Mouse (Mus musculus): ENCODE results near the gene Rxrg. TPM values are rescaled to one million over a fixed set of nuclear protein-coding genes. Genes with fewer than 3 reads are reported as not detected.
A peak's percentile ranks its signal among the peaks of the same experiment; 100 is the strongest.

Rxrg gene
- polyA plus RNA-seq, 1 experiment from 2014 or later = 7.1 TPM

- WGBS = 90% methylated on average over 6 of the region's 6 CpGs
- Histone ChIP-seq H3K4me2 (replicated peaks; ENCODE audit: low read depth, low read length) (no peak overlapping the region), H3K9me3 (ENCODE audit: control insufficient read depth, low read length) (no peaks in the 10 kb centered on the region), H3K4me1 (replicated peaks; ENCODE audit: control insufficient read depth, insufficient read depth, low read length) (no peaks in the 10 kb centered on the region), H3K36me3 (ENCODE audit: control insufficient read depth, insufficient read depth, low read length) (no peaks in the 10 kb centered on the region), H3K9ac (ENCODE audit: low read depth, low read length) (no peak overlapping the region), H3K4me3 (ENCODE audit: low read depth, low read length) (no peak overlapping the region), H3K27ac (ENCODE audit: low read depth, low read length) (no peak overlapping the region), H3K27me3 (ENCODE audit: control insufficient read depth, insufficient read depth, low read length) (no peaks in the 10 kb centered on the region; the same call in 1 of the 2 replicates)
- no peak for DNase-seq (ENCODE audit: low spot score)
- no peak for ATAC-seq (ENCODE audit: low FRiP score)
Observed at GRCm38 (mm10) chr1:167631765-167632164, 33.6 kb downstream of the Rxrg start.

DNA sequence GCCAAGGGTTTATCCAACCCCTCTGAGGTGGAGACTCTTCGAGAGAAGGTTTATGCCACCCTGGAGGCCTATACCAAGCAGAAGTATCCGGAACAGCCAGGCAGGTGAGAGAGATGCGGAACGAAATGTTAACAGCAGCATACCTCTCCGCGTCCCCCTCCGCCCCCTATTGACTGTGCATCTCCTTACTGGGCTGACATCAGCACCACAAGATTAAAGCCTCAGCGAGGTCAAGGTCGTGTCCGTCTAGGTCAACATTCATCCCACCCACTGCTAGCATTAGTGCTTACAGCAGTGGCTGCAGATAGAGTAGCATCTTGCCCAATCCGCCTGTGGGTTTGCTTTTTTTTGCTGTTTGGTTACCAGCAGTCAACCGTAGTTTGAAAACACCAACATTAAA is 37.5 kb downstream of the Rxrg start:
- Histone ChIP-seq H3K9me3 (ENCODE audit: control insufficient read depth, low read length) (no peaks in the 10 kb centered on the region), H3K27ac (ENCODE audit: low read depth, low read length) (no peak overlapping the region), H3K27me3 (ENCODE audit: control insufficient read depth, insufficient read depth, low read length) (no peaks in the 10 kb centered on the region; the same call in 1 of the 2 replicates), H3K9ac (ENCODE audit: low read depth, low read length) (no peak overlapping the region), H3K36me3 (ENCODE audit: control insufficient read depth, insufficient read depth, low read length) (no peaks in the 10 kb centered on the region), H3K4me2 (replicated peaks; ENCODE audit: low read depth, low read length) (no peak overlapping the region), H3K4me1 (replicated peaks; ENCODE audit: control insufficient read depth, insufficient read depth, low read length) (no peaks in the 10 kb centered on the region), H3K4me3 (ENCODE audit: low read depth, low read length) (no peak overlapping the region)
- DNase-seq (ENCODE audit: low spot score) (no peak), ATAC-seq (ENCODE audit: low FRiP score) (no peak)
- 49% methylated on average over 12 of the region's 12 CpGs for WGBS

GRCm38 (mm10) chr1:167636948-167637347 is 38.8 kb downstream of the Rxrg start:
- H3K4me1 ChIP-seq (replicated peaks; ENCODE audit: control insufficient read depth, insufficient read depth, low read length) = no peaks in the 10 kb centered on the region
- 14% methylated on average over 3 of the region's 3 CpGs for WGBS
- H3K4me3 ChIP-seq (ENCODE audit: low read depth, low read length) = no peak overlapping the region
- no peaks in the 10 kb centered on the region; the same call in 1 of the 2 replicates for H3K27me3 ChIP-seq (ENCODE audit: control insufficient read depth, insufficient read depth, low read length)
- peak; percentile 41; the same call in 1 of the 2 replicates for ATAC-seq (ENCODE audit: low FRiP score)
- H3K36me3 ChIP-seq (ENCODE audit: control insufficient read depth, insufficient read depth, low read length) = no peaks in the 10 kb centered on the region
- no peak overlapping the region for H3K9ac ChIP-seq (ENCODE audit: low read depth, low read length)
- H3K4me2 ChIP-seq (replicated peaks; ENCODE audit: low read depth, low read length) = no peak overlapping the region
- H3K27ac ChIP-seq (ENCODE audit: low read depth, low read length) = no peak overlapping the region
- H3K9me3 ChIP-seq (ENCODE audit: control insufficient read depth, low read length) = no peaks in the 10 kb centered on the region
- peak; percentile 83 for DNase-seq (ENCODE audit: low spot score)

DNA sequence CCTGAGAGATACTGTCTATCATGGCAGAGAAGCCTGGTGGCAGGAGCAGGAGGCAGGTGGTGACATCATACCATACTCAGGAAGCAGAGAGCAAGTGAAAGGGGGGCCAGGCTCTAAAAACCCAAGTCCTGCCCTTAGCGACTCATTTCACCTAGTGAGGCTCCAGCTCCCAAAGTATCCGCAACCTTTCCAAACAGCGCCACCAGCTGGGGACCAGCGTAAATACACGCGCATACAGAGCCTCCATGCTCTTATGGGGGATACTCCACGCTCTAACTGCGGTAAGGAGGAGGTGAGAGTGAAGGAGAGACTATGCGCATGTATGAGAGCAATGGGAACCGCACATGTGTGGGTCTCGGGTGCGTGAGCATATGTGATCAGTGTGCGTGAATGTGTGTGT is 39.9 kb downstream of the Rxrg start:
- WGBS = 27% methylated on average over 13 of the region's 13 CpGs
- Histone ChIP-seq H3K4me2 (replicated peaks; ENCODE audit: low read depth, low read length) (no peak overlapping the region), H3K4me3 (ENCODE audit: low read depth, low read length) (no peak overlapping the region), H3K27ac (ENCODE audit: low read depth, low read length) (no peak overlapping the region), H3K9me3 (ENCODE audit: control insufficient read depth, low read length) (no peaks in the 10 kb centered on the region), H3K9ac (ENCODE audit: low read depth, low read length) (no peak overlapping the region), H3K4me1 (replicated peaks; ENCODE audit: control insufficient read depth, insufficient read depth, low read length) (no peaks in the 10 kb centered on the region), H3K36me3 (ENCODE audit: control insufficient read depth, insufficient read depth, low read length) (no peaks in the 10 kb centered on the region), H3K27me3 (ENCODE audit: control insufficient read depth, insufficient read depth, low read length) (no peaks in the 10 kb centered on the region; the same call in 1 of the 2 replicates)
- peak; percentile 75 for DNase-seq (ENCODE audit: low spot score)
- ATAC-seq (ENCODE audit: low FRiP score) = 0 out of 2 replicates have a peak, but pooled peaks have one; percentile 23

GRCm38 (mm10) chr1:167638901-167639300 is 40.7 kb downstream of the Rxrg start:
- Histone ChIP-seq H3K27ac (ENCODE audit: low read depth, low read length) (no peak overlapping the region), H3K9me3 (ENCODE audit: control insufficient read depth, low read length) (no peaks in the 10 kb centered on the region), H3K9ac (ENCODE audit: low read depth, low read length) (no peak overlapping the region), H3K4me3 (ENCODE audit: low read depth, low read length) (no peak overlapping the region), H3K36me3 (ENCODE audit: control insufficient read depth, insufficient read depth, low read length) (no peaks in the 10 kb centered on the region), H3K27me3 (ENCODE audit: control insufficient read depth, insufficient read depth, low read length) (peaks cover 2% of the 10 kb centered on the region; the same call in 1 of the 2 replicates), H3K4me1 (replicated peaks; ENCODE audit: control insufficient read depth, insufficient read depth, low read length) (no peaks in the 10 kb centered on the region), H3K4me2 (replicated peaks; ENCODE audit: low read depth, low read length) (no peak overlapping the region)
- 88% methylated on average over 9 of the region's 9 CpGs for WGBS
- DNase-seq (ENCODE audit: low spot score) = no peak
- ATAC-seq (ENCODE audit: low FRiP score) = no peak

GRCm38 (mm10) chr1:167644866-167645537 is 46.8 kb downstream of the Rxrg start:
- WGBS = 17% methylated on average over 16 of the region's 16 CpGs
- Histone ChIP-seq H3K27me3 (ENCODE audit: control insufficient read depth, insufficient read depth, low read length) (0 out of 2 replicates have a peak, but pooled peaks cover 2% of the 10 kb centered on the region), H3K9me3 (ENCODE audit: control insufficient read depth, low read length) (no peaks in the 10 kb centered on the region), H3K9ac (ENCODE audit: low read depth, low read length) (no peak overlapping the region), H3K4me2 (replicated peaks; ENCODE audit: low read depth, low read length) (no peak overlapping the region), H3K36me3 (ENCODE audit: control insufficient read depth, insufficient read depth, low read length) (no peaks in the 10 kb centered on the region), H3K27ac (ENCODE audit: low read depth, low read length) (no peak overlapping the region), H3K4me1 (replicated peaks; ENCODE audit: control insufficient read depth, insufficient read depth, low read length) (no peaks in the 10 kb centered on the region), H3K4me3 (ENCODE audit: low read depth, low read length) (no peak overlapping the region)
- DNase-seq (ENCODE audit: low spot score) = peak; percentile 93
- ATAC-seq (ENCODE audit: low FRiP score) = peak; percentile 84

- H3K4me3 ChIP-seq (ENCODE audit: low read depth, low read length) = no peak overlapping the region
- no peak overlapping the region for H3K4me2 ChIP-seq (replicated peaks; ENCODE audit: low read depth, low read length)
- no peaks in the 10 kb centered on the region for H3K36me3 ChIP-seq (ENCODE audit: control insufficient read depth, insufficient read depth, low read length)
- no peak for ATAC-seq (ENCODE audit: low FRiP score)
- no peaks in the 10 kb centered on the region for H3K27me3 ChIP-seq (ENCODE audit: control insufficient read depth, insufficient read depth, low read length)
- 78% methylated on average over 3 of the region's 3 CpGs for WGBS
- no peak overlapping the region for H3K27ac ChIP-seq (ENCODE audit: low read depth, low read length)
- no peaks in the 10 kb centered on the region for H3K4me1 ChIP-seq (replicated peaks; ENCODE audit: control insufficient read depth, insufficient read depth, low read length)
- no peak for DNase-seq (ENCODE audit: low spot score)
- no peaks in the 10 kb centered on the region for H3K9me3 ChIP-seq (ENCODE audit: control insufficient read depth, low read length)
- no peak overlapping the region for H3K9ac ChIP-seq (ENCODE audit: low read depth, low read length)
Observed at GRCm38 (mm10) chr1:167648670-167649069, 50.5 kb downstream of the Rxrg start.

DNA sequence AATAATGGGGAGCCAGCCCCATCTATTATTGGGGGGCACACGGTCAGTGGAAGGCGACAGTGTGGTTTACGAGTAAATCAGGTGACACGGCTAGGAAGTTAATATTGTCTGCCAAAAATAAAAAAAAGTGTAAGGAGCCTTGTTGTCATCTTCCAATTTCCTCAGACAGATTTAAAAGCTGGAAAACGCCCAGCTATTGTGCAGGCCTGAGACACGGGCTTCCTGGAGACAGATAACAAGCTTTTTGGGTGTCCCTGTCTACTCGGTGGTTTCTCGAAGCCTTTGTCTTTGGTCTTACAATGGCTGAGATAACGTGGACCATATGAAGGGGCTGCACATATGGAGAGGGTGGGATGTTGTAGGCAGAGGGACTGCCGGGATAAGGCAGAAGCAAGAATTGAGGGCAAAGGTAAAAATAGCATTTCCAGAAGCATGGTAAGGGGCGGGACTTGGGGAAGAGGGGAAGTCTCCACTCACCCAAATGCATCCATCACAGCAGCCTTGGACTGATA is 51.0 kb downstream of the Rxrg start:
- Histone ChIP-seq H3K4me2 (replicated peaks; ENCODE audit: low read depth, low read length) (no peak overlapping the region), H3K9me3 (ENCODE audit: control insufficient read depth, low read length) (no peaks in the 10 kb centered on the region), H3K27me3 (ENCODE audit: control insufficient read depth, insufficient read depth, low read length) (no peaks in the 10 kb centered on the region), H3K4me3 (ENCODE audit: low read depth, low read length) (no peak overlapping the region), H3K9ac (ENCODE audit: low read depth, low read length) (no peak overlapping the region), H3K36me3 (ENCODE audit: control insufficient read depth, insufficient read depth, low read length) (no peaks in the 10 kb centered on the region), H3K27ac (ENCODE audit: low read depth, low read length) (no peak overlapping the region), H3K4me1 (replicated peaks; ENCODE audit: control insufficient read depth, insufficient read depth, low read length) (no peaks in the 10 kb centered on the region)
- ATAC-seq (ENCODE audit: low FRiP score) (no peak), DNase-seq (ENCODE audit: low spot score) (no peak)
- 76% methylated on average over 11 of the region's 11 CpGs for WGBS

DNA sequence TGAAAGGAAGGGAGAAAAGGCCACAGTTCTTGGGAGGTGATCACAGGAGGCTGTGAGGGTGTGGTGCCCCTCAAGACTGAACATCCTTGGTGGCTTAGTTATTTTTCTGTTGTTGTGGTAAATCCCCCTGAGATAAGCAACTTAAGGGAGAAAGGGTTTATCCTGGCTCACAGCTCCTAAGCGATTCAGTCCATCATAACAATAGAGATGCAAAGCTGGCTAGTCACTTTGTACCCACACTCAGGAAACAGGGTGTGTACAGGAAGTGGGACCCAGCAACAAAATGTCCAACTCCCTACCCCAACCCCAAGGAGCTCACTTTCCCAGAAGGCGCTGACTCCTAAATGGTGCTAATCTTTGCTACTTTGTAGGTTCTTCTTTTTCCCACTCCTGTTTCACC is 54.2 kb downstream of the Rxrg start:
- ATAC-seq (ENCODE audit: low FRiP score) (no peak), DNase-seq (ENCODE audit: low spot score) (no peak)
- Histone ChIP-seq H3K27me3 (ENCODE audit: control insufficient read depth, insufficient read depth, low read length) (no peaks in the 10 kb centered on the region), H3K9me3 (ENCODE audit: control insufficient read depth, low read length) (no peaks in the 10 kb centered on the region), H3K4me2 (replicated peaks; ENCODE audit: low read depth, low read length) (no peak overlapping the region), H3K4me1 (replicated peaks; ENCODE audit: control insufficient read depth, insufficient read depth, low read length) (no peaks in the 10 kb centered on the region), H3K9ac (ENCODE audit: low read depth, low read length) (no peak overlapping the region), H3K4me3 (ENCODE audit: low read depth, low read length) (no peak overlapping the region), H3K27ac (ENCODE audit: low read depth, low read length) (no peak overlapping the region), H3K36me3 (ENCODE audit: control insufficient read depth, insufficient read depth, low read length) (no peaks in the 10 kb centered on the region)
- 87% methylated on average over 2 of the region's 2 CpGs for WGBS

Data from hindbrain, embryonic 11.5 days (tissue).